ENCODE assay signal across 18 mouse cellular contexts in genomic region chr2:24453206-24453605, GRCm38 (mm10). TPM values are rescaled to one million over a fixed set of nuclear protein-coding genes. Genes with fewer than 3 reads are reported as not detected.
DNase-seq lines count a peak whose midpoint lies in the region; ATAC-seq and TF ChIP-seq lines count a peak whose summit lies in the region.
"Had no signal": no experiment of that assay in that cellular context is flagged by ENCODE, and none has a peak within 500 bp of the region (broad histone marks: within the 10 kb centered on the region; RNA-seq: fewer than 3 reads in every experiment).

No protein-coding gene starts in this region.

- 76% methylated on average over 5 of the region's 5 CpGs for WGBS in limb, embryonic 14.5 days
- 86% methylated on average over 5 of the region's 5 CpGs for WGBS in limb, embryonic 10.5 days
- 76% methylated on average over 5 of the region's 5 CpGs for WGBS in neural tube, embryonic 15.5 days

- H3K9me3 ChIP-seq in limb, embryonic 14.5 days (ENCODE audit: control insufficient read depth, low read length) = no peaks in the 10 kb centered on the region
- H3K9me3 ChIP-seq in limb, embryonic 10.5 days (replicated peaks) = no peaks in the 10 kb centered on the region
- H3K9me3 ChIP-seq in neural tube, embryonic 15.5 days (replicated peaks) = no peaks in the 10 kb centered on the region
- H3K9me3 ChIP-seq: forebrain, embryonic 13.5 days had no signal

- TF ChIP-seq CTCF in gastrocnemius, adult 2 months (IDR thresholded peaks at IDR 0.05) = no peak

- H3K27me3 ChIP-seq in limb, embryonic 14.5 days (ENCODE audit: control insufficient read depth, insufficient read depth, low read length) = no peaks in the 10 kb centered on the region
- no peaks in the 10 kb centered on the region for H3K27me3 ChIP-seq in limb, embryonic 10.5 days (ENCODE audit: low read depth, poor library complexity, severe bottlenecking)
- H3K27me3 ChIP-seq in neural tube, embryonic 15.5 days (replicated peaks) = no peaks in the 10 kb centered on the region

- DNase-seq in limb, embryonic 14.5 days (ENCODE audit: low spot score) = peak; percentile 52
- no peak for DNase-seq in limb, embryonic 10.5 days (ENCODE audit: low spot score)
- DNase-seq in gastrocnemius, adult 2 months = peak; percentile 64
- peak; percentile 90 for DNase-seq in kidney, adult 9 months
- no peak for DNase-seq in layer of hippocampus, postnatal 10 days (ENCODE audit: low spot score in 2 of 2)
- no peak for DNase-seq in embryo, embryonic 9.5 days (ENCODE audit: extremely low spot score)
- DNase-seq: adrenal gland, postnatal 25 days; cerebellum, adult 11 months; embryo, embryonic 11 days; left cerebral cortex, postnatal 4 days; liver, postnatal 0 days had no signal

- H3K4me2 ChIP-seq in limb, embryonic 14.5 days (replicated peaks; ENCODE audit: low read depth, low read length, severe bottlenecking) = no peak overlapping the region
- H3K4me2 ChIP-seq in neural tube, embryonic 15.5 days = no peak overlapping the region
- H3K4me2 ChIP-seq: forebrain, embryonic 13.5 days; hindbrain, embryonic 14.5 days had no signal

- H3K36me3 ChIP-seq in limb, embryonic 14.5 days (ENCODE audit: control insufficient read depth, insufficient read depth, low read length) = no peaks in the 10 kb centered on the region
- no peaks in the 10 kb centered on the region for H3K36me3 ChIP-seq in limb, embryonic 10.5 days
- H3K36me3 ChIP-seq in neural tube, embryonic 15.5 days = no peaks in the 10 kb centered on the region

- ATAC-seq in limb, embryonic 14.5 days (ENCODE audit: low FRiP score, low read depth) = no peak
- no peak for ATAC-seq in neural tube, embryonic 15.5 days (ENCODE audit: low FRiP score)
- no peak for ATAC-seq in erythroblast, adult 5-6 weeks (replicated peaks; ENCODE audit: low FRiP score, poor library complexity, severe bottlenecking)
- ATAC-seq: forebrain, embryonic 13.5 days; liver, postnatal 0 days had no signal

- no peaks in the 10 kb centered on the region for H3K4me1 ChIP-seq in limb, embryonic 14.5 days (ENCODE audit: control insufficient read depth, insufficient read depth, low read length)
- H3K4me1 ChIP-seq in limb, embryonic 10.5 days = 0 out of 2 replicates have a peak, but pooled peaks cover 2% of the 10 kb centered on the region
- peaks cover 20% of the 10 kb centered on the region for H3K4me1 ChIP-seq in neural tube, embryonic 15.5 days
- H3K4me1 ChIP-seq: forebrain, embryonic 13.5 days had no signal

- no peak overlapping the region for H3K4me3 ChIP-seq in limb, embryonic 14.5 days (replicated peaks; ENCODE audit: low read length)
- H3K4me3 ChIP-seq in limb, embryonic 10.5 days = no peak overlapping the region
- no peak overlapping the region for H3K4me3 ChIP-seq in gastrocnemius, adult 2 months
- no peak overlapping the region for H3K4me3 ChIP-seq in neural tube, embryonic 15.5 days (replicated peaks)
- H3K4me3 ChIP-seq: forebrain, embryonic 13.5 days had no signal

- H3K27ac ChIP-seq in limb, embryonic 14.5 days (replicated peaks; ENCODE audit: low read depth, low read length) = no peak overlapping the region
- no peak overlapping the region for H3K27ac ChIP-seq in limb, embryonic 10.5 days
- H3K27ac ChIP-seq in gastrocnemius, adult 2 months = no peak overlapping the region
- peak overlapping the region; percentile 63; the same call in 1 of the 2 replicates for H3K27ac ChIP-seq in neural tube, embryonic 15.5 days (replicated peaks)
- H3K27ac ChIP-seq: forebrain, embryonic 13.5 days had no signal

- no peak overlapping the region for H3K9ac ChIP-seq in limb, embryonic 14.5 days (ENCODE audit: low read depth, low read length, severe bottlenecking)
- H3K9ac ChIP-seq in neural tube, embryonic 15.5 days (replicated peaks) = no peak overlapping the region
- H3K9ac ChIP-seq: forebrain, embryonic 13.5 days; hindbrain, embryonic 14.5 days; liver, postnatal 0 days had no signal

- TF ChIP-seq POLR2A in limb, embryonic 14.5 days (IDR thresholded peaks at IDR 0.05; ENCODE audit: borderline replicate concordance, extremely low read depth, insufficient read depth, insufficient read length) = no peak

- intact Hi-C loops in gastrocnemius, adult 2 months (cut with DNase I) = no loop called here

RNA-seq across cellular contexts. Expression of gene Pax8, which starts 22.2 kb away (rescaled TPM):
- 0.12 TPM in 1 of 2 replicates, not detected in the other for polyA plus RNA-seq in limb, embryonic 14.5 days (2012; rRNA removed)
- not detected in 2 replicates for polyA plus RNA-seq in limb, embryonic 14.5 days (2014; fragmentation: Nextera tagmentation; extraction: Ambion mirVana)
- 0.39 and 0.72 TPM in 2 replicates for polyA plus RNA-seq in limb, embryonic 10.5 days (2016; fragmentation: Nextera tagmentation; extraction: Ambion mirVana)
- total RNA-seq in gastrocnemius, adult 2 months (2021) = not detected
- 38.0 and 42.0 TPM in 2 replicates for polyA plus RNA-seq in neural tube, embryonic 15.5 days (2015; fragmentation: Nextera tagmentation; extraction: Ambion mirVana)
- not detected for total RNA-seq in layer of hippocampus, postnatal 10 days (2021)
- 2.1 TPM in 1 of 2 replicates, not detected in the other for total RNA-seq in erythroblast, adult 5-6 weeks (2015; ENCODE audit: low replicate concordance)
- total RNA-seq in erythroblast, adult 5-6 weeks (2017; ENCODE audit: low replicate concordance) = 0.28 and 1.1 TPM in 2 replicates
- total RNA-seq: adrenal gland, postnatal 25 days; gastrocnemius, postnatal 4 days; layer of hippocampus, adult 8-10 months; left cerebral cortex, postnatal 4 days; monocyte, adult 5-6 weeks had no signal
- polyA plus RNA-seq: liver, postnatal 0 days had no signal

Comparison
In these comparisons a context has a peak if more than half of its experiments do, and no peak if none do; other contexts are left out.
1. DNase-seq: peak in limb, embryonic 14.5 days (single experiment), gastrocnemius, adult 2 months (single experiment) and kidney, adult 9 months (single experiment); none in limb, embryonic 10.5 days (single experiment), layer of hippocampus, postnatal 10 days (0 of 2) and embryo, embryonic 9.5 days (single experiment).